Mouse (Mus musculus) hindbrain, embryonic 11.5 days (tissue): ENCODE measurements at regions not wholly inside any gene's neighbourhood (a gene's known extent, or its start where the extent isn't known, plus 50 kb on each side); places are given as distances from the start of the nearest gene placed in this dataset.

Experiments
- ATAC-seq: fragments of 200-750 bp; cut with Nextera tagmentation; 2 replicates; pipeline ENCODE4 v1.8.0; 2017; ENCODE audit warnings: mild to moderate bottlenecking, moderate TSS enrichment, moderate library complexity; ENCODE audit not compliant: low FRiP score
- DNase-seq: peaks from one replicate; pipeline ENCODE4 v3.0.0-alpha.2; 2015; ENCODE audit warnings: low spot score
- H3K27ac ChIP-seq: fragments of 300-500 bp; sonication (generic); 2 replicates; pipeline ENCODE4 v1.5.1; 2014; ENCODE audit warnings: mild to moderate bottlenecking, low read depth, low read length
- H3K27me3 ChIP-seq: fragments of 300-500 bp; sonication (generic); 2 replicates; pipeline ENCODE4 v1.6.1; 2014; ENCODE audit warnings: mild to moderate bottlenecking, low read length, moderate library complexity, mixed read lengths; ENCODE audit not compliant: control insufficient read depth, insufficient read depth
- H3K36me3 ChIP-seq: fragments of 300-500 bp; sonication (generic); 2 replicates; pipeline ENCODE4 v1.6.1; 2014; ENCODE audit warnings: mild to moderate bottlenecking, low read length, moderate library complexity, mixed read lengths; ENCODE audit not compliant: control insufficient read depth, insufficient read depth
- H3K4me1 ChIP-seq: fragments of 300-500 bp; sonication (generic); replicated peaks from 2 replicates; pipeline ENCODE4 v1.6.1; 2014; ENCODE audit warnings: low read length, mixed read lengths; ENCODE audit not compliant: control insufficient read depth, insufficient read depth
- H3K4me2 ChIP-seq: fragments of 300-500 bp; sonication (generic); replicated peaks from 2 replicates; pipeline ENCODE4 v1.6.1; 2014; ENCODE audit warnings: mild to moderate bottlenecking, low read depth, low read length
- H3K4me3 ChIP-seq: fragments of 300-500 bp; sonication (generic); 2 replicates; pipeline ENCODE4 v1.5.1; 2014; ENCODE audit warnings: low read depth, low read length
- H3K9ac ChIP-seq: fragments of 300-500 bp; sonication (generic); 2 replicates; pipeline ENCODE4 v1.6.1; 2014; ENCODE audit warnings: low read depth, low read length
- H3K9me3 ChIP-seq: fragments of 300-500 bp; sonication (generic); 2 replicates; pipeline ENCODE4 v1.6.1; 2016; ENCODE audit warnings: low read length; ENCODE audit not compliant: control insufficient read depth
- WGBS: fragments of 180-500 bp; shearing (Covaris S2); extraction: QIAGEN DNeasy Blood & Tissue Kit; methylation state at CpG from one replicate; pipeline ENCODE4 v1.1.7; 2014; 5-methylcytosine and 5-hydroxymethylcytosine counted together

GRCm38 (mm10) chr14:48012361-48013215 is 108.0 kb upstream of the Peli2 start:
- ATAC-seq (no peak), DNase-seq (no peak)
- H3K4me3 ChIP-seq = no peak overlapping the region
- no peaks in the 10 kb centered on the region for H3K4me1 ChIP-seq
- 71% methylated on average over 2 of the region's 2 CpGs for WGBS
- H3K36me3 ChIP-seq = no peaks in the 10 kb centered on the region
- no peaks in the 10 kb centered on the region for H3K9me3 ChIP-seq
- H3K27ac ChIP-seq = no peak overlapping the region
- no peak overlapping the region for H3K4me2 ChIP-seq
- H3K9ac ChIP-seq = no peak overlapping the region
- no peaks in the 10 kb centered on the region for H3K27me3 ChIP-seq

GRCm38 (mm10) chr14:48013431-48013830 is 107.2 kb upstream of the Peli2 start:
- DNase-seq (no peak), ATAC-seq (no peak)
- Histone ChIP-seq H3K36me3 (no peaks in the 10 kb centered on the region), H3K4me2 (no peak overlapping the region), H3K27me3 (no peaks in the 10 kb centered on the region), H3K27ac (no peak overlapping the region), H3K9ac (no peak overlapping the region), H3K9me3 (no peaks in the 10 kb centered on the region), H3K4me3 (no peak overlapping the region), H3K4me1 (no peaks in the 10 kb centered on the region)
- WGBS = 84% methylated on average over 1 of the region's 1 CpGs

GRCm38 (mm10) chr14:48014776-48015175 is 105.8 kb upstream of the Peli2 start:
- H3K27ac ChIP-seq = no peak overlapping the region
- 84% methylated on average over 2 of the region's 2 CpGs for WGBS
- H3K36me3 ChIP-seq = no peaks in the 10 kb centered on the region
- no peak overlapping the region for H3K9ac ChIP-seq
- no peaks in the 10 kb centered on the region for H3K27me3 ChIP-seq
- DNase-seq = no peak
- no peak overlapping the region for H3K4me3 ChIP-seq
- no peaks in the 10 kb centered on the region for H3K4me1 ChIP-seq
- H3K9me3 ChIP-seq = no peaks in the 10 kb centered on the region
- H3K4me2 ChIP-seq = no peak overlapping the region
- ATAC-seq = no peak

GRCm38 (mm10) chr14:48017971-48018370 is 102.7 kb upstream of the Peli2 start:
- WGBS = 85% methylated on average over 6 of the region's 6 CpGs
- H3K9me3 ChIP-seq = no peaks in the 10 kb centered on the region
- ATAC-seq (no peak), DNase-seq (no peak)
- H3K9ac ChIP-seq = no peak overlapping the region
- H3K4me1 ChIP-seq = no peaks in the 10 kb centered on the region
- H3K4me3 ChIP-seq = no peak overlapping the region
- no peak overlapping the region for H3K27ac ChIP-seq
- H3K36me3 ChIP-seq = no peaks in the 10 kb centered on the region
- H3K4me2 ChIP-seq = no peak overlapping the region
- no peaks in the 10 kb centered on the region for H3K27me3 ChIP-seq

GRCm38 (mm10) chr14:48019331-48019730 is 101.3 kb upstream of the Peli2 start:
- WGBS = 85% methylated on average over 5 of the region's 5 CpGs
- Histone ChIP-seq H3K4me3 (no peak overlapping the region), H3K36me3 (no peaks in the 10 kb centered on the region), H3K4me2 (no peak overlapping the region), H3K4me1 (no peaks in the 10 kb centered on the region), H3K9ac (no peak overlapping the region), H3K9me3 (no peaks in the 10 kb centered on the region), H3K27me3 (no peaks in the 10 kb centered on the region), H3K27ac (no peak overlapping the region)
- DNase-seq (no peak), ATAC-seq (no peak)

GRCm38 (mm10) chr14:48022271-48022670 is 98.4 kb upstream of the Peli2 start:
- Histone ChIP-seq H3K36me3 (no peaks in the 10 kb centered on the region), H3K4me2 (no peak overlapping the region), H3K27ac (no peak overlapping the region), H3K9me3 (no peaks in the 10 kb centered on the region), H3K4me1 (no peaks in the 10 kb centered on the region), H3K27me3 (no peaks in the 10 kb centered on the region), H3K9ac (no peak overlapping the region), H3K4me3 (no peak overlapping the region)
- DNase-seq = no peak
- ATAC-seq = no peak
- WGBS = 80% methylated on average over 4 of the region's 4 CpGs

- no peak overlapping the region for H3K9ac ChIP-seq
- H3K27ac ChIP-seq = no peak overlapping the region
- no peak for ATAC-seq
- no peak overlapping the region for H3K4me2 ChIP-seq
- H3K4me1 ChIP-seq = no peaks in the 10 kb centered on the region
- no peak overlapping the region for H3K4me3 ChIP-seq
- no peaks in the 10 kb centered on the region for H3K9me3 ChIP-seq
- no peaks in the 10 kb centered on the region for H3K36me3 ChIP-seq
- DNase-seq = no peak
- no peaks in the 10 kb centered on the region for H3K27me3 ChIP-seq
- WGBS = 82% methylated on average over 8 of the region's 8 CpGs
Observed at GRCm38 (mm10) chr14:48024051-48024693, 96.5 kb upstream of the Peli2 start.

- Histone ChIP-seq H3K4me2 (no peak overlapping the region), H3K4me3 (no peak overlapping the region), H3K27ac (no peak overlapping the region), H3K9ac (no peak overlapping the region), H3K36me3 (no peaks in the 10 kb centered on the region), H3K4me1 (no peaks in the 10 kb centered on the region), H3K9me3 (no peaks in the 10 kb centered on the region), H3K27me3 (no peaks in the 10 kb centered on the region)
- DNase-seq (no peak), ATAC-seq (no peak)
- WGBS = 91% methylated on average over 4 of the region's 4 CpGs
Observed at GRCm38 (mm10) chr14:48039286-48039790, 81.3 kb upstream of the Peli2 start.

GRCm38 (mm10) chr14:48046094-48046493 is 74.5 kb upstream of the Peli2 start:
- Histone ChIP-seq H3K27ac (no peak overlapping the region), H3K36me3 (no peaks in the 10 kb centered on the region), H3K4me3 (no peak overlapping the region), H3K9ac (no peak overlapping the region), H3K4me1 (no peaks in the 10 kb centered on the region), H3K4me2 (no peak overlapping the region), H3K9me3 (no peaks in the 10 kb centered on the region), H3K27me3 (no peaks in the 10 kb centered on the region)
- DNase-seq (no peak), ATAC-seq (no peak)
- 76% methylated on average over 9 of the region's 9 CpGs for WGBS
